Mouse (Mus musculus) myocyte (in vitro differentiated cells): ENCODE results near the gene Tmeff2. TPM values are rescaled to one million over a fixed set of nuclear protein-coding genes. Genes with fewer than 3 reads are reported as not detected.

ENCODE experiments used
- H3K27me3 ChIP-seq: one replicate; pipeline ENCODE4 v1.6.1; 2011; ENCODE audit not compliant: control insufficient read depth, insufficient read depth, insufficient read length
- H3K36me3 ChIP-seq: one replicate; pipeline ENCODE4 v1.6.1; 2011; ENCODE audit not compliant: control insufficient read depth, insufficient read depth
- H3K4me2 ChIP-seq: one replicate; pipeline ENCODE4 v1.6.1; 2011; ENCODE audit warnings: low read depth, control low read depth
- H3K4me3 ChIP-seq: one replicate; pipeline ENCODE4 v1.5.1; 2011; ENCODE audit warnings: mild to moderate bottlenecking, control low read depth, moderate library complexity
- H3K79me2 ChIP-seq: one replicate; pipeline ENCODE4 v1.6.1; 2011; ENCODE audit not compliant: control insufficient read depth, insufficient read depth
- H3ac ChIP-seq: one replicate; pipeline ENCODE4 v1.6.1; 2011; ENCODE audit not compliant: control insufficient read depth, insufficient read length
- CEBPB ChIP-seq: IDR thresholded peaks from 2 replicates; pipeline ENCODE4 v1.6.1; 2011; ENCODE audit warnings: mild to moderate bottlenecking, moderate library complexity; ENCODE audit not compliant: poor library complexity, insufficient read depth, severe bottlenecking
- E2F4 ChIP-seq: IDR thresholded peaks from one replicate; pipeline ENCODE4 v1.6.1; 2011; ENCODE audit warnings: mild to moderate bottlenecking, control low read depth, moderate library complexity; ENCODE audit not compliant: insufficient read depth
- MAX ChIP-seq: IDR thresholded peaks from one replicate; pipeline ENCODE4 v1.6.1; 2011; ENCODE audit warnings: low read depth, mild to moderate bottlenecking, control low read depth
- MYOD1 ChIP-seq, 3 experiments: IDR thresholded peaks; one replicate each; pipeline ENCODE4 v1.6.1; 2011; ENCODE audit warnings: control low read depth in 2 of 3, low read depth in 2 of 3, mild to moderate bottlenecking in 2 of 3, moderate library complexity in 1 of 3; ENCODE audit not compliant: insufficient read length in 2 of 3, control insufficient read depth in 1 of 3
- MYOG ChIP-seq, 3 experiments: IDR thresholded peaks; one replicate each; pipeline ENCODE4 v1.6.1; 2011; ENCODE audit warnings: control low read depth in 2 of 3, low read depth in 2 of 3, mild to moderate bottlenecking in 2 of 3; ENCODE audit not compliant: insufficient read length in 2 of 3, control insufficient read depth in 1 of 3, insufficient read depth in 1 of 3
- POLR2A ChIP-seq: IDR thresholded peaks from one replicate; pipeline ENCODE4 v1.6.1; 2011; ENCODE audit warnings: low read depth, mild to moderate bottlenecking, control low read depth, moderate library complexity; ENCODE audit not compliant: insufficient read length
- POLR2AphosphoS2 ChIP-seq: IDR thresholded peaks from one replicate; pipeline ENCODE4 v1.6.1; 2011; ENCODE audit warnings: low read depth, control low read depth; ENCODE audit not compliant: insufficient read length
- REST ChIP-seq: IDR thresholded peaks from one replicate; pipeline ENCODE4 v1.6.1; 2011; ENCODE audit warnings: mild to moderate bottlenecking, control low read depth, moderate library complexity; ENCODE audit not compliant: insufficient read depth, insufficient read length
- SRF ChIP-seq: IDR thresholded peaks from one replicate; pipeline ENCODE4 v1.6.1; 2011; ENCODE audit warnings: low read depth; ENCODE audit not compliant: control insufficient read depth, insufficient read length
- TCF12 ChIP-seq: IDR thresholded peaks from one replicate; pipeline ENCODE4 v1.6.1; 2011; ENCODE audit warnings: mild to moderate bottlenecking, control low read depth; ENCODE audit not compliant: poor library complexity, insufficient read depth, severe bottlenecking
- TCF3 ChIP-seq: IDR thresholded peaks from one replicate; pipeline ENCODE4 v1.6.1; 2011; ENCODE audit warnings: low read depth, control low read depth; ENCODE audit not compliant: insufficient read length
- USF1 ChIP-seq: IDR thresholded peaks from one replicate; pipeline ENCODE4 v1.6.1; 2011; ENCODE audit warnings: low read depth, mild to moderate bottlenecking, control low read depth, moderate library complexity
- polyA plus RNA-seq: library from polyadenylated mRNA; unstranded; fragments of >200 nt; fragmentation: generic; extraction: Trizol; gene quantifications from one replicate; pipeline ENCODE4 v1.2.1, GENCODE M21; 2012; ENCODE audit warnings: missing spikeins

Tmeff2 gene
- polyA plus RNA-seq, 1 experiment: 5.1 TPM

DNA sequence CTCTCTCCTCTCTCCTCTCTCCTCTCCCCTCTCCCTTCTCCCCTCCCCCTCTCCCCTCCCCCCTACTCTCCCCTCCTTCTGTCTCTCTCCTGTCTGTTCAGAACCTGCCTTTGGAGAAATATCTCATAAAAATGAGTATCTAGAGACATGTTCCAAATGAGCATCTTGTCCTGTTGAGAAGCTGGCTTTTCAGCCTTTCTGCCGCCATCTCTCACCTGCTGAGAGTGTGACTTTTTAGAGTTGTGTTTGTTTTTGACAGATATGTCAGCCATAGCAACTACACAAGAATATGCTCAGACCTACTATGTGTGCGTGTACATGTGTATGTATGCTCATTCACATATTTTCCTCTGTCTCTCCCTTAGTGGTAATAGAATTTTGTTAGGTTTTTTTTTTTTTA, 283.8 kb downstream of the Tmeff2 start:
- H3K36me3 ChIP-seq: no peaks in the 10 kb centered on the region
- no peaks in the 10 kb centered on the region for H3K27me3 ChIP-seq
- TF ChIP-seq TCF3 (no peak), TCF12 (no peak), POLR2AphosphoS2 (no peak), REST (no peak)
- no peak overlapping the region for H3K4me3 ChIP-seq
- no peak overlapping the region for H3ac ChIP-seq
- no peaks in the 10 kb centered on the region for H3K79me2 ChIP-seq
- H3K4me2 ChIP-seq: no peak overlapping the region

- H3K27me3 ChIP-seq: no peaks in the 10 kb centered on the region
- TF ChIP-seq REST (no peak), SRF (no peak), TCF3 (no peak), USF1 (no peak), POLR2AphosphoS2 (no peak), TCF12 (no peak), MAX (no peak), POLR2A (no peak), MYOD1 (IDR thresholded peaks at IDR 0.05; ENCODE audit: control insufficient read depth in 1 of 3, insufficient read length in 2 of 3, low read depth in 2 of 3) (no peak)
- H3ac ChIP-seq: no peak overlapping the region
- no peak overlapping the region for H3K4me2 ChIP-seq
- no peaks in the 10 kb centered on the region for H3K36me3 ChIP-seq
- no peaks in the 10 kb centered on the region for H3K79me2 ChIP-seq
- no peak overlapping the region for H3K4me3 ChIP-seq
Measured at GRCm38 (mm10) chr1:51189008-51189407, 288.6 kb downstream of the Tmeff2 start.

- TF ChIP-seq POLR2AphosphoS2 (no peak), TCF3 (no peak), MAX (no peak), REST (no peak), CEBPB (no peak), MYOG (IDR thresholded peaks at IDR 0.05; ENCODE audit: control insufficient read depth in 1 of 3, insufficient read depth in 1 of 3, insufficient read length in 2 of 3, low read depth in 2 of 3) (no peak), E2F4 (no peak), MYOD1 (IDR thresholded peaks at IDR 0.05; ENCODE audit: control insufficient read depth in 1 of 3, insufficient read length in 2 of 3, low read depth in 2 of 3) (no peak), USF1 (no peak), TCF12 (no peak), POLR2A (no peak), SRF (no peak)
- Histone ChIP-seq H3ac (no peak overlapping the region), H3K4me2 (no peak overlapping the region), H3K79me2 (no peaks in the 10 kb centered on the region), H3K4me3 (no peak overlapping the region), H3K27me3 (no peaks in the 10 kb centered on the region), H3K36me3 (no peaks in the 10 kb centered on the region)
Measured at GRCm38 (mm10) chr1:51191253-51191652, 290.8 kb downstream of the Tmeff2 start.

GRCm38 (mm10) chr1:51191872-51192613, 291.6 kb downstream of the Tmeff2 start:
- Histone ChIP-seq H3K4me2 (no peak overlapping the region), H3K27me3 (no peaks in the 10 kb centered on the region), H3ac (no peak overlapping the region), H3K36me3 (no peaks in the 10 kb centered on the region), H3K4me3 (no peak overlapping the region), H3K79me2 (no peaks in the 10 kb centered on the region)
- TF ChIP-seq TCF3: no peak
- TF ChIP-seq CEBPB: no peak
- TF ChIP-seq MYOG (IDR thresholded peaks at IDR 0.05; ENCODE audit: control insufficient read depth in 1 of 3, insufficient read depth in 1 of 3, insufficient read length in 2 of 3, low read depth in 2 of 3): no peak
- TF ChIP-seq SRF: no peak
- TF ChIP-seq MYOD1 (IDR thresholded peaks at IDR 0.05; ENCODE audit: control insufficient read depth in 1 of 3, insufficient read length in 2 of 3, low read depth in 2 of 3): no peak
- TF ChIP-seq REST: no peak
- TF ChIP-seq POLR2AphosphoS2: no peak
- no peak for TF ChIP-seq USF1
- no peak for TF ChIP-seq E2F4
- no peak for TF ChIP-seq POLR2A
- TF ChIP-seq MAX: no peak
- TF ChIP-seq TCF12: no peak

- no peaks in the 10 kb centered on the region for H3K36me3 ChIP-seq
Measured at GRCm38 (mm10) chr1:51199088-51199830, 298.8 kb downstream of the Tmeff2 start.

More at GRCm38 (mm10) chr1:51199088-51199830, 298.8 kb downstream of the Tmeff2 start:
- H3K4me2 ChIP-seq: no peak overlapping the region
- TF ChIP-seq MYOG (IDR thresholded peaks at IDR 0.05; ENCODE audit: control insufficient read depth in 1 of 3, insufficient read depth in 1 of 3, insufficient read length in 2 of 3, low read depth in 2 of 3): peak in 1 of 3 experiments; percentile 54
- no peak for TF ChIP-seq POLR2AphosphoS2
- TF ChIP-seq MYOD1 (IDR thresholded peaks at IDR 0.05; ENCODE audit: control insufficient read depth in 1 of 3, insufficient read length in 2 of 3, low read depth in 2 of 3): peak in 2 of 3 experiments; percentile 28 to 70
- no peaks in the 10 kb centered on the region for H3K27me3 ChIP-seq
- H3K79me2 ChIP-seq: no peaks in the 10 kb centered on the region
- no peak overlapping the region for H3ac ChIP-seq
- no peak overlapping the region for H3K4me3 ChIP-seq
